Mouse (Mus musculus): Measurements from ENCODE around the gene S1pr2. TPM values are rescaled to one million over a fixed set of nuclear protein-coding genes. Genes with fewer than 3 reads are reported as not detected.

Gene S1pr2
- polyA plus RNA-seq, 1 experiment from 2014 or later: 39.9 TPM

GRCm38 (mm10) chr9:20975431-20976215, 958 bp downstream of the S1pr2 start:
- peak; percentile 32; the same call in 1 of the 2 replicates for ATAC-seq (ENCODE audit: insufficient read depth, low FRiP score)
- peak overlapping the region; percentile 95 for H3K4me3 ChIP-seq (replicated peaks; ENCODE audit: low read length)
- H3K9me3 ChIP-seq (replicated peaks; ENCODE audit: control insufficient read depth, low read length): no peaks in the 10 kb centered on the region
- H3K4me1 ChIP-seq (ENCODE audit: control insufficient read depth, insufficient read depth, low read length): peaks cover 54% of the 10 kb centered on the region
- H3K27me3 ChIP-seq (ENCODE audit: control insufficient read depth, insufficient read depth, low read length): no peaks in the 10 kb centered on the region
- H3K36me3 ChIP-seq (ENCODE audit: control insufficient read depth, insufficient read depth, low read length): no peaks in the 10 kb centered on the region
- H3K4me2 ChIP-seq (ENCODE audit: low read depth, low read length): peak overlapping the region; percentile 86
- WGBS: under 1% methylated on average over 45 of the region's 45 CpGs
- H3K9ac ChIP-seq (ENCODE audit: low read length): peak overlapping the region; percentile 94
- H3K27ac ChIP-seq (ENCODE audit: low read length): peak overlapping the region; percentile 96

- 37% methylated on average over 6 of the region's 6 CpGs for WGBS
- H3K36me3 ChIP-seq (ENCODE audit: control insufficient read depth, insufficient read depth, low read length): no peaks in the 10 kb centered on the region
- H3K4me3 ChIP-seq (replicated peaks; ENCODE audit: low read length): peak overlapping the region; percentile 95
- peaks cover 48% of the 10 kb centered on the region for H3K4me1 ChIP-seq (ENCODE audit: control insufficient read depth, insufficient read depth, low read length)
- H3K4me2 ChIP-seq (ENCODE audit: low read depth, low read length): peak overlapping the region; percentile 86
- H3K9me3 ChIP-seq (replicated peaks; ENCODE audit: control insufficient read depth, low read length): no peaks in the 10 kb centered on the region
- H3K27ac ChIP-seq (ENCODE audit: low read length): peak overlapping the region; percentile 96
- no peaks in the 10 kb centered on the region for H3K27me3 ChIP-seq (ENCODE audit: control insufficient read depth, insufficient read depth, low read length)
- ATAC-seq (ENCODE audit: insufficient read depth, low FRiP score): no peak
- peak overlapping the region; percentile 72; the same call in 1 of the 2 replicates for H3K9ac ChIP-seq (ENCODE audit: low read length)
These were observed 2.9 kb downstream of the S1pr2 start for GRCm38 (mm10) chr9:20973682-20974075.

GRCm38 (mm10) chr9:20973001-20973681, 3.4 kb downstream of the S1pr2 start:
- Histone ChIP-seq H3K4me2 (ENCODE audit: low read depth, low read length) (peak overlapping the region; percentile 86), H3K4me1 (ENCODE audit: control insufficient read depth, insufficient read depth, low read length) (peaks cover 43% of the 10 kb centered on the region), H3K36me3 (ENCODE audit: control insufficient read depth, insufficient read depth, low read length) (peaks cover 1% of the 10 kb centered on the region; the same call in 1 of the 2 replicates), H3K27me3 (ENCODE audit: control insufficient read depth, insufficient read depth, low read length) (no peaks in the 10 kb centered on the region), H3K9me3 (replicated peaks; ENCODE audit: control insufficient read depth, low read length) (no peaks in the 10 kb centered on the region), H3K9ac (ENCODE audit: low read length) (peak overlapping the region; percentile 72), H3K27ac (ENCODE audit: low read length) (peak overlapping the region; percentile 96), H3K4me3 (replicated peaks; ENCODE audit: low read length) (peak overlapping the region; percentile 95)
- ATAC-seq (ENCODE audit: insufficient read depth, low FRiP score): no peak
- 72% methylated on average over 4 of the region's 4 CpGs for WGBS

- no peaks in the 10 kb centered on the region for H3K27me3 ChIP-seq (ENCODE audit: control insufficient read depth, insufficient read depth, low read length)
- peak overlapping the region; percentile 86 for H3K4me2 ChIP-seq (ENCODE audit: low read depth, low read length)
- no peaks in the 10 kb centered on the region for H3K9me3 ChIP-seq (replicated peaks; ENCODE audit: control insufficient read depth, low read length)
- H3K27ac ChIP-seq (ENCODE audit: low read length): peak overlapping the region; percentile 96
- peaks cover 42% of the 10 kb centered on the region for H3K4me1 ChIP-seq (ENCODE audit: control insufficient read depth, insufficient read depth, low read length)
- peak overlapping the region; percentile 72 for H3K9ac ChIP-seq (ENCODE audit: low read length)
- H3K36me3 ChIP-seq (ENCODE audit: control insufficient read depth, insufficient read depth, low read length): peaks cover 6% of the 10 kb centered on the region; the same call in 1 of the 2 replicates
- 23% methylated on average over 28 of the region's 28 CpGs for WGBS
- peak overlapping the region; percentile 95 for H3K4me3 ChIP-seq (replicated peaks; ENCODE audit: low read length)
- peak; percentile 65 for ATAC-seq (ENCODE audit: insufficient read depth, low FRiP score)
These were observed 4.2 kb downstream of the S1pr2 start for GRCm38 (mm10) chr9:20972141-20972992.

GRCm38 (mm10) chr9:20971751-20972140, 4.8 kb downstream of the S1pr2 start:
- Histone ChIP-seq H3K4me3 (replicated peaks; ENCODE audit: low read length) (peak overlapping the region; percentile 95), H3K9me3 (replicated peaks; ENCODE audit: control insufficient read depth, low read length) (no peaks in the 10 kb centered on the region), H3K36me3 (ENCODE audit: control insufficient read depth, insufficient read depth, low read length) (peaks cover 11% of the 10 kb centered on the region; the same call in 1 of the 2 replicates), H3K27me3 (ENCODE audit: control insufficient read depth, insufficient read depth, low read length) (no peaks in the 10 kb centered on the region), H3K27ac (ENCODE audit: low read length) (peak overlapping the region; percentile 96), H3K4me1 (ENCODE audit: control insufficient read depth, insufficient read depth, low read length) (peaks cover 37% of the 10 kb centered on the region), H3K9ac (ENCODE audit: low read length) (peak overlapping the region; percentile 72), H3K4me2 (ENCODE audit: low read depth, low read length) (peak overlapping the region; percentile 86)
- 34% methylated on average over 7 of the region's 7 CpGs for WGBS
- ATAC-seq (ENCODE audit: insufficient read depth, low FRiP score): peak; percentile 51

GRCm38 (mm10) chr9:20966747-20967146, 9.8 kb downstream of the S1pr2 start:
- H3K4me1 ChIP-seq (ENCODE audit: control insufficient read depth, insufficient read depth, low read length): peaks cover 10% of the 10 kb centered on the region
- H3K4me2 ChIP-seq (ENCODE audit: low read depth, low read length): no peak overlapping the region
- 78% methylated on average over 5 of the region's 5 CpGs for WGBS
- H3K27me3 ChIP-seq (ENCODE audit: control insufficient read depth, insufficient read depth, low read length): no peaks in the 10 kb centered on the region
- H3K27ac ChIP-seq (ENCODE audit: low read length): no peak overlapping the region
- peaks cover 11% of the 10 kb centered on the region; the same call in 1 of the 2 replicates for H3K36me3 ChIP-seq (ENCODE audit: control insufficient read depth, insufficient read depth, low read length)
- no peaks in the 10 kb centered on the region for H3K9me3 ChIP-seq (replicated peaks; ENCODE audit: control insufficient read depth, low read length)
- H3K9ac ChIP-seq (ENCODE audit: low read length): no peak overlapping the region
- H3K4me3 ChIP-seq (replicated peaks; ENCODE audit: low read length): no peak overlapping the region
- no peak for ATAC-seq (ENCODE audit: insufficient read depth, low FRiP score)

- Histone ChIP-seq H3K9ac (ENCODE audit: low read length) (no peak overlapping the region), H3K27ac (ENCODE audit: low read length) (no peak overlapping the region), H3K4me2 (ENCODE audit: low read depth, low read length) (no peak overlapping the region), H3K36me3 (ENCODE audit: control insufficient read depth, insufficient read depth, low read length) (peaks cover 11% of the 10 kb centered on the region; the same call in 1 of the 2 replicates), H3K4me3 (replicated peaks; ENCODE audit: low read length) (no peak overlapping the region), H3K4me1 (ENCODE audit: control insufficient read depth, insufficient read depth, low read length) (peaks cover 3% of the 10 kb centered on the region; the same call in 1 of the 2 replicates), H3K9me3 (replicated peaks; ENCODE audit: control insufficient read depth, low read length) (no peaks in the 10 kb centered on the region), H3K27me3 (ENCODE audit: control insufficient read depth, insufficient read depth, low read length) (no peaks in the 10 kb centered on the region)
- no peak for ATAC-seq (ENCODE audit: insufficient read depth, low FRiP score)
- 82% methylated on average over 3 of the region's 3 CpGs for WGBS
These were observed 10.6 kb downstream of the S1pr2 start for GRCm38 (mm10) chr9:20966008-20966407.

GRCm38 (mm10) chr9:20965606-20966005, 11.0 kb downstream of the S1pr2 start:
- WGBS: 80% methylated on average over 4 of the region's 4 CpGs
- Histone ChIP-seq H3K9ac (ENCODE audit: low read length) (no peak overlapping the region), H3K9me3 (replicated peaks; ENCODE audit: control insufficient read depth, low read length) (no peaks in the 10 kb centered on the region), H3K36me3 (ENCODE audit: control insufficient read depth, insufficient read depth, low read length) (peaks cover 11% of the 10 kb centered on the region; the same call in 1 of the 2 replicates), H3K4me2 (ENCODE audit: low read depth, low read length) (no peak overlapping the region), H3K4me1 (ENCODE audit: control insufficient read depth, insufficient read depth, low read length) (no peaks in the 10 kb centered on the region), H3K27ac (ENCODE audit: low read length) (no peak overlapping the region), H3K27me3 (ENCODE audit: control insufficient read depth, insufficient read depth, low read length) (no peaks in the 10 kb centered on the region), H3K4me3 (replicated peaks; ENCODE audit: low read length) (no peak overlapping the region)
- no peak for ATAC-seq (ENCODE audit: insufficient read depth, low FRiP score)

Measured in stomach, embryonic 16.5 days (tissue).